Mouse (Mus musculus) spleen, adult 2 months (tissue): ENCODE measurements around the gene Ccdc93. TPM values are rescaled to one million over a fixed set of nuclear protein-coding genes. Genes with fewer than 3 reads are reported as not detected.

Source experiments
- DNase-seq, 2 experiments: peaks; one replicate each; pipeline versions ENCODE4 v3.0.0 to v3.0.0-alpha.2; 2012 to 2021; ENCODE audit warnings: low spot score in 2 of 2, low read depth in 1 of 2
- H3K27ac ChIP-seq: fragments of 200-500 bp; 2 replicates; pipeline ENCODE4 v1.5.1; 2012; ENCODE audit warnings: low read length, inconsistent platforms; ENCODE audit not compliant: insufficient read depth
- H3K27me3 ChIP-seq: fragments of 200-500 bp; 2 replicates; pipeline ENCODE4 v1.6.1; 2012; ENCODE audit warnings: mild to moderate bottlenecking, moderate library complexity, low read length, inconsistent platforms; ENCODE audit not compliant: control insufficient read depth, insufficient read depth
- H3K36me3 ChIP-seq: fragments of 200-500 bp; 2 replicates; pipeline ENCODE4 v1.6.1; 2012; ENCODE audit warnings: mild to moderate bottlenecking, low read length, inconsistent platforms; ENCODE audit not compliant: control insufficient read depth, insufficient read depth
- H3K4me1 ChIP-seq: fragments of 200-500 bp; 2 replicates; pipeline ENCODE4 v1.6.1; 2011; ENCODE audit warnings: inconsistent platforms; ENCODE audit not compliant: control insufficient read depth, insufficient read depth, insufficient read length
- H3K4me3 ChIP-seq: fragments of 200-500 bp; 2 replicates; pipeline ENCODE4 v1.5.1; 2011; ENCODE audit warnings: mild to moderate bottlenecking, inconsistent platforms; ENCODE audit not compliant: insufficient read depth, insufficient read length; ENCODE audit errors: extremely low read depth
- CTCF ChIP-seq: fragments of 200-500 bp; IDR thresholded peaks from 2 replicates; pipeline ENCODE4 v1.5.1; 2011; ENCODE audit warnings: mild to moderate bottlenecking, inconsistent platforms; ENCODE audit not compliant: insufficient read depth, insufficient read length, insufficient replicate concordance; ENCODE audit errors: extremely low read depth
- POLR2A ChIP-seq: fragments of 200-500 bp; IDR thresholded peaks from 2 replicates; pipeline ENCODE4 v1.6.1; 2011; ENCODE audit warnings: low read depth, low read length, inconsistent platforms
- WGBS: fragments of 180-500 bp; shearing (Covaris S2); methylation state at CpG from one replicate; pipeline ENCODE4 v1.1.7; 2018; 5-methylcytosine and 5-hydroxymethylcytosine counted together
- polyA plus RNA-seq: library from polyadenylated mRNA; depleted of rRNA; stranded (reverse); fragments of >200 nt; gene quantifications from 2 replicates; pipeline ENCODE4 v1.2.3, GENCODE M21; 2012

The Ccdc93 gene
- polyA plus RNA-seq, 1 experiment = 7.2 TPM

DNA sequence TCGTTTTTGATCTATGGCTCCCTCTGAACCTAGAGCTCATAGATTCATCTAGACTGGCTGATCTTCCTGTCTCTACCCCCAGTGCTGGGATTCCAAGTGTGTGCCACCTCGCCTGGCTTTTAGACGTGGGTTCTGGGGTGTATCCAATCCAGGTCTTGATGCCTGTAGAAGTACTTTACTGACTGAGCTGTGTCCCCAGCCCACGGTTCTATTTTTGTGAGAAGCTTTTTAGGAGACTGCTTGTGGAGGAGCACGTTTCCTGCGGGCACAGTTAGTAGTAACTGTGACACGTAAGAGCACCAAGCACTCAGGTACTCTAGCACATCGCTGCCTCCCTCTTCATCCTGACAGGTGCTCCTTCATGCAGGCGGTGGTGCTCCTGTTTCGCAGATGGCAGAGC is 16.4 kb downstream of the Ccdc93 start:
- no peaks in the 10 kb centered on the region for H3K27me3 ChIP-seq
- no peak overlapping the region for H3K4me3 ChIP-seq
- H3K36me3 ChIP-seq = peaks cover 29% of the 10 kb centered on the region
- H3K4me1 ChIP-seq = no peaks in the 10 kb centered on the region
- DNase-seq = no peak
- TF ChIP-seq POLR2A (no peak), CTCF (no peak)
- H3K27ac ChIP-seq = no peak overlapping the region
- WGBS = 93% methylated on average over 10 of the region's 10 CpGs

- TF ChIP-seq CTCF (no peak), POLR2A (no peak)
- peaks cover 23% of the 10 kb centered on the region for H3K36me3 ChIP-seq
- H3K27me3 ChIP-seq = no peaks in the 10 kb centered on the region
- no peaks in the 10 kb centered on the region for H3K4me1 ChIP-seq
- no peak for DNase-seq
- no peak overlapping the region for H3K27ac ChIP-seq
- no peak overlapping the region for H3K4me3 ChIP-seq
- WGBS = 95% methylated on average over 19 of the region's 19 CpGs
Observed at GRCm38 (mm10) chr1:121448166-121448565, 17.3 kb downstream of the Ccdc93 start.

GRCm38 (mm10) chr1:121451009-121451408 is 20.2 kb downstream of the Ccdc93 start:
- peaks cover 11% of the 10 kb centered on the region for H3K36me3 ChIP-seq
- no peak overlapping the region for H3K27ac ChIP-seq
- H3K4me3 ChIP-seq = no peak overlapping the region
- TF ChIP-seq CTCF = no peak
- no peak for TF ChIP-seq POLR2A
- no peaks in the 10 kb centered on the region for H3K27me3 ChIP-seq
- DNase-seq = no peak
- WGBS = 89% methylated on average over 7 of the region's 7 CpGs
- H3K4me1 ChIP-seq = no peaks in the 10 kb centered on the region

- Histone ChIP-seq H3K4me3 (no peak overlapping the region), H3K36me3 (peaks cover 11% of the 10 kb centered on the region), H3K27ac (no peak overlapping the region), H3K4me1 (no peaks in the 10 kb centered on the region), H3K27me3 (no peaks in the 10 kb centered on the region)
- DNase-seq = no peak
- 93% methylated on average over 6 of the region's 6 CpGs for WGBS
- TF ChIP-seq CTCF (no peak), POLR2A (no peak)
Observed at GRCm38 (mm10) chr1:121452498-121452897, 21.6 kb downstream of the Ccdc93 start.

- WGBS = 92% methylated on average over 4 of the region's 4 CpGs
- Histone ChIP-seq H3K4me1 (no peaks in the 10 kb centered on the region), H3K36me3 (peaks cover 10% of the 10 kb centered on the region), H3K27me3 (no peaks in the 10 kb centered on the region), H3K4me3 (no peak overlapping the region), H3K27ac (no peak overlapping the region)
- no peak for DNase-seq
- TF ChIP-seq CTCF (no peak), POLR2A (no peak)
Observed at GRCm38 (mm10) chr1:121453053-121453452, 22.2 kb downstream of the Ccdc93 start.

GRCm38 (mm10) chr1:121454951-121455350 is 24.1 kb downstream of the Ccdc93 start:
- 96% methylated on average over 6 of the region's 6 CpGs for WGBS
- Histone ChIP-seq H3K36me3 (no peaks in the 10 kb centered on the region), H3K27ac (no peak overlapping the region), H3K4me1 (no peaks in the 10 kb centered on the region), H3K4me3 (no peak overlapping the region), H3K27me3 (no peaks in the 10 kb centered on the region)
- no peak for TF ChIP-seq POLR2A
- TF ChIP-seq CTCF = no peak
- DNase-seq = no peak

- 93% methylated on average over 6 of the region's 6 CpGs for WGBS
- DNase-seq = no peak
- H3K27ac ChIP-seq = no peak overlapping the region
- no peaks in the 10 kb centered on the region for H3K27me3 ChIP-seq
- peaks cover 2% of the 10 kb centered on the region; the same call in 1 of the 2 replicates for H3K36me3 ChIP-seq
- H3K4me3 ChIP-seq = no peak overlapping the region
- no peak for TF ChIP-seq POLR2A
- TF ChIP-seq CTCF = no peak
- H3K4me1 ChIP-seq = peaks cover 16% of the 10 kb centered on the region; the same call in 1 of the 2 replicates
Observed at GRCm38 (mm10) chr1:121460077-121460476, 29.2 kb downstream of the Ccdc93 start.
